Mouse (Mus musculus): Measurements from ENCODE around the gene Retreg2.
A peak's percentile ranks its signal among the peaks of the same experiment; 100 is the strongest.

Retreg2 gene

GRCm38 (mm10) chr1:75142301-75143261 lies at the start of gene Retreg2, which contains the start of gene Cnppd1:
Gene Retreg2, plus strand, starts transcription at chr1:75142778.
Gene Cnppd1, minus strand, starts transcription at chr1:75142711.
- DNase-seq (ENCODE audit: low spot score in 2 of 2): peak; percentile 95 to 97

- DNase-seq (ENCODE audit: low spot score in 2 of 2): peak; percentile 21 to 29
Observed at GRCm38 (mm10) chr1:75122211-75122610, 20.4 kb upstream of the Retreg2 start.

GRCm38 (mm10) chr1:75124346-75125321 lies 17.9 kb upstream of the Retreg2 start, which contains the start of gene Nhej1:
Gene Nhej1, minus strand, starts transcription at chr1:75125200.
- DNase-seq (ENCODE audit: low spot score in 2 of 2): peak; percentile 90 to 95

- DNase-seq (ENCODE audit: low spot score in 2 of 2): no peak
Observed at GRCm38 (mm10) chr1:75125418-75125817, 17.2 kb upstream of the Retreg2 start.

- DNase-seq (ENCODE audit: low spot score in 2 of 2): no peak
Observed at GRCm38 (mm10) chr1:75128641-75129040, 13.9 kb upstream of the Retreg2 start.

- no peak for DNase-seq (ENCODE audit: low spot score in 2 of 2)
Observed at GRCm38 (mm10) chr1:75133421-75134207, 9.0 kb upstream of the Retreg2 start, which contains the start of gene Slc23a3. Gene Slc23a3, minus strand, starts transcription at chr1:75133890.

GRCm38 (mm10) chr1:75136293-75136692 lies 6.3 kb upstream of the Retreg2 start:
- no peak for DNase-seq (ENCODE audit: low spot score in 2 of 2)

- DNase-seq (ENCODE audit: low spot score in 2 of 2): peak; percentile 30 to 53
Observed at GRCm38 (mm10) chr1:75136730-75137129, 5.8 kb upstream of the Retreg2 start.

- no peak for DNase-seq (ENCODE audit: low spot score in 2 of 2)
Observed at GRCm38 (mm10) chr1:75138448-75138847, 4.1 kb upstream of the Retreg2 start.

GRCm38 (mm10) chr1:75140601-75141190 lies 1.9 kb upstream of the Retreg2 start:
- DNase-seq (ENCODE audit: low spot score in 2 of 2): no peak

- peak; percentile 79 to 82 for DNase-seq (ENCODE audit: low spot score in 2 of 2)
Observed at GRCm38 (mm10) chr1:75141486-75142190, 940 bp upstream of the Retreg2 start.

- peak in 1 of 2 experiments; percentile 19 for DNase-seq (ENCODE audit: low spot score in 2 of 2)
Observed at GRCm38 (mm10) chr1:75145589-75145988, 3.0 kb downstream of the Retreg2 start.

- no peak for DNase-seq (ENCODE audit: low spot score in 2 of 2)
Observed at GRCm38 (mm10) chr1:75147411-75148135, 5.0 kb downstream of the Retreg2 start.

GRCm38 (mm10) chr1:75148727-75149126 lies 6.1 kb downstream of the Retreg2 start:
- no peak for DNase-seq (ENCODE audit: low spot score in 2 of 2)

GRCm38 (mm10) chr1:75155837-75156236 lies 13.3 kb downstream of the Retreg2 start:
- no peak for DNase-seq (ENCODE audit: low spot score in 2 of 2)

GRCm38 (mm10) chr1:75158990-75159389 lies 16.4 kb downstream of the Retreg2 start:
- no peak for DNase-seq (ENCODE audit: low spot score in 2 of 2)

- DNase-seq (ENCODE audit: low spot score in 2 of 2): no peak
Observed at GRCm38 (mm10) chr1:75159540-75160255, 17.1 kb downstream of the Retreg2 start.

- DNase-seq (ENCODE audit: low spot score in 2 of 2): no peak
Observed at GRCm38 (mm10) chr1:75160256-75160617, 17.7 kb downstream of the Retreg2 start.

GRCm38 (mm10) chr1:75168093-75168471 lies 25.5 kb downstream of the Retreg2 start:
- no peak for DNase-seq (ENCODE audit: low spot score in 2 of 2)
